Mouse (Mus musculus) midbrain, embryonic 12.5 days (tissue): Measurements from ENCODE around the gene Kantr. TPM values are rescaled to one million over a fixed set of nuclear protein-coding genes. Genes with fewer than 3 reads are reported as not detected.
"Not testable (repeated sequence)": the region's sequence is repeated elsewhere in the genome, so short reads cannot be mapped to it uniquely, and the experiment has no call there.

ENCODE experiments used
- ATAC-seq: fragments of 200-750 bp; cut with Nextera tagmentation; 2 replicates; pipeline ENCODE4 v1.8.0; 2017; ENCODE audit warnings: low read depth, moderate TSS enrichment, moderate library complexity; ENCODE audit not compliant: low FRiP score
- H3K27ac ChIP-seq: fragments of 300-500 bp; sonication (generic); replicated peaks from 2 replicates; pipeline ENCODE4 v1.5.1; 2016; ENCODE audit warnings: mild to moderate bottlenecking
- H3K27me3 ChIP-seq: fragments of 300-500 bp; sonication (generic); 2 replicates; pipeline ENCODE4 v1.6.1; 2016; ENCODE audit warnings: mild to moderate bottlenecking
- H3K36me3 ChIP-seq: fragments of 300-500 bp; sonication (generic); 2 replicates; pipeline ENCODE4 v1.6.1; 2016
- H3K4me1 ChIP-seq: fragments of 300-500 bp; sonication (generic); 2 replicates; pipeline ENCODE4 v1.6.1; 2016
- H3K4me2 ChIP-seq: fragments of 300-500 bp; sonication (generic); replicated peaks from 2 replicates; pipeline ENCODE4 v1.6.1; 2016; ENCODE audit warnings: mild to moderate bottlenecking, moderate library complexity
- H3K4me3 ChIP-seq: fragments of 300-500 bp; sonication (generic); 2 replicates; pipeline ENCODE4 v1.5.1; 2016; ENCODE audit warnings: mild to moderate bottlenecking
- H3K9ac ChIP-seq: fragments of 300-500 bp; sonication (generic); replicated peaks from 2 replicates; pipeline ENCODE4 v1.6.1; 2016; ENCODE audit warnings: mild to moderate bottlenecking, moderate library complexity
- H3K9me3 ChIP-seq: fragments of 300-500 bp; sonication (generic); 2 replicates; pipeline ENCODE4 v1.6.1; 2016; ENCODE audit warnings: mild to moderate bottlenecking
- WGBS: fragments of 180-500 bp; shearing (Covaris S2); methylation state at CpG from one replicate; pipeline ENCODE4 v1.1.7; 2016; 5-methylcytosine and 5-hydroxymethylcytosine counted together
- polyA plus RNA-seq: library from polyadenylated mRNA; unstranded; fragments of >200 nt; fragmentation: Nextera tagmentation; extraction: Ambion mirVana; gene quantifications from 2 replicates; pipeline ENCODE4 v1.2.1, GENCODE M21; 2016

Kantr gene
- polyA plus RNA-seq, 1 experiment from 2014 or later: 20.7 TPM

- 57% methylated on average over 4 of the region's 4 CpGs for WGBS
Observed at GRCm38 (mm10) chrX:152336123-152336522, 8.8 kb upstream of the Kantr start.

GRCm38 (mm10) chrX:152329400-152329799, 2.1 kb upstream of the Kantr start:
- not testable (repeated sequence) for H3K4me3 ChIP-seq, H3K9ac ChIP-seq, H3K27ac ChIP-seq, H3K4me2 ChIP-seq, ATAC-seq, H3K36me3 ChIP-seq, H3K9me3 ChIP-seq, H3K4me1 ChIP-seq
- peaks cover 47% of the 10 kb centered on the region for H3K27me3 ChIP-seq

More at GRCm38 (mm10) chrX:152336123-152336522, 8.8 kb upstream of the Kantr start:
- not testable (repeated sequence) for H3K9me3 ChIP-seq, H3K9ac ChIP-seq
- Histone ChIP-seq H3K4me2 (peak overlapping the region; percentile 47; the same call in 1 of the 2 replicates), H3K36me3 (peaks cover 14% of the 10 kb centered on the region; the same call in 1 of the 2 replicates), H3K4me1 (peaks cover 15% of the 10 kb centered on the region), H3K27ac (peak overlapping the region; percentile 95), H3K27me3 (peaks cover 55% of the 10 kb centered on the region), H3K4me3 (peak overlapping the region; percentile 33; the same call in 1 of the 2 replicates)
- ATAC-seq: peak; percentile 16

- 22% methylated on average over 8 of the region's 8 CpGs for WGBS
- Histone ChIP-seq H3K4me1 (0 out of 2 replicates have a peak, but pooled peaks cover 7% of the 10 kb centered on the region), H3K27me3 (peaks cover 50% of the 10 kb centered on the region), H3K36me3 (no peaks in the 10 kb centered on the region), H3K4me2 (peak overlapping the region; percentile 55), H3K9me3 (no peaks in the 10 kb centered on the region), H3K27ac (no peak overlapping the region; the same call in 1 of the 2 replicates), H3K4me3 (peak overlapping the region; percentile 59), H3K9ac (no peak overlapping the region)
- ATAC-seq: peak; percentile 41
Observed at GRCm38 (mm10) chrX:152327689-152328052, 376 bp upstream of the Kantr start.

GRCm38 (mm10) chrX:152323584-152323983, 3.7 kb downstream of the Kantr start:
- H3K36me3 ChIP-seq: no peaks in the 10 kb centered on the region
- H3K4me2 ChIP-seq: no peak overlapping the region
- no peak overlapping the region for H3K27ac ChIP-seq
- H3K9ac ChIP-seq: no peak overlapping the region
- H3K4me3 ChIP-seq: no peak overlapping the region
- 0 out of 2 replicates have a peak, but pooled peaks cover 7% of the 10 kb centered on the region for H3K4me1 ChIP-seq
- H3K27me3 ChIP-seq: peaks cover 57% of the 10 kb centered on the region
- no peaks in the 10 kb centered on the region for H3K9me3 ChIP-seq
- 100% methylated on average over 1 of the region's 1 CpGs for WGBS
- no peak for ATAC-seq

GRCm38 (mm10) chrX:152322776-152323175, 4.5 kb downstream of the Kantr start:
- H3K4me2 ChIP-seq: no peak overlapping the region
- WGBS: 59% methylated on average over 2 of the region's 2 CpGs
- H3K27ac ChIP-seq: no peak overlapping the region
- H3K36me3 ChIP-seq: no peaks in the 10 kb centered on the region
- peaks cover 50% of the 10 kb centered on the region for H3K27me3 ChIP-seq
- 0 out of 2 replicates have a peak, but pooled peaks cover 7% of the 10 kb centered on the region for H3K4me1 ChIP-seq
- no peak overlapping the region for H3K9ac ChIP-seq
- no peak for ATAC-seq
- H3K4me3 ChIP-seq: no peak overlapping the region
- no peaks in the 10 kb centered on the region for H3K9me3 ChIP-seq

GRCm38 (mm10) chrX:152320535-152320934, 6.8 kb downstream of the Kantr start:
- Histone ChIP-seq H3K9ac (no peak overlapping the region), H3K9me3 (no peaks in the 10 kb centered on the region), H3K4me2 (no peak overlapping the region), H3K36me3 (no peaks in the 10 kb centered on the region), H3K27ac (no peak overlapping the region), H3K27me3 (peaks cover 36% of the 10 kb centered on the region), H3K4me3 (no peak overlapping the region), H3K4me1 (0 out of 2 replicates have a peak, but pooled peaks cover 3% of the 10 kb centered on the region)
- no peak for ATAC-seq
- WGBS: 87% methylated on average over 4 of the region's 4 CpGs

GRCm38 (mm10) chrX:152307942-152308341, 19.4 kb downstream of the Kantr start:
- H3K4me3 ChIP-seq: no peak overlapping the region
- H3K27me3 ChIP-seq: peaks cover 32% of the 10 kb centered on the region
- no peaks in the 10 kb centered on the region for H3K9me3 ChIP-seq
- H3K9ac ChIP-seq: no peak overlapping the region
- H3K4me1 ChIP-seq: no peaks in the 10 kb centered on the region
- H3K4me2 ChIP-seq: no peak overlapping the region
- H3K27ac ChIP-seq: no peak overlapping the region
- no peaks in the 10 kb centered on the region for H3K36me3 ChIP-seq
- 75% methylated on average over 2 of the region's 2 CpGs for WGBS
- no peak for ATAC-seq

- Histone ChIP-seq H3K27me3 (peaks cover 35% of the 10 kb centered on the region), H3K9ac (no peak overlapping the region), H3K27ac (no peak overlapping the region), H3K4me2 (no peak overlapping the region), H3K4me3 (no peak overlapping the region), H3K36me3 (no peaks in the 10 kb centered on the region), H3K9me3 (no peaks in the 10 kb centered on the region), H3K4me1 (no peaks in the 10 kb centered on the region)
- no peak for ATAC-seq
Observed at GRCm38 (mm10) chrX:152307371-152307770, 19.9 kb downstream of the Kantr start.

GRCm38 (mm10) chrX:152306224-152306623, 21.1 kb downstream of the Kantr start:
- 68% methylated on average over 2 of the region's 2 CpGs for WGBS
- no peak overlapping the region for H3K4me2 ChIP-seq
- no peak overlapping the region for H3K27ac ChIP-seq
- no peak overlapping the region for H3K4me3 ChIP-seq
- no peak for ATAC-seq
- no peaks in the 10 kb centered on the region for H3K36me3 ChIP-seq
- no peaks in the 10 kb centered on the region for H3K4me1 ChIP-seq
- no peak overlapping the region for H3K9ac ChIP-seq
- peaks cover 45% of the 10 kb centered on the region for H3K27me3 ChIP-seq
- no peaks in the 10 kb centered on the region for H3K9me3 ChIP-seq

- not testable (repeated sequence) for H3K4me3 ChIP-seq, H3K27me3 ChIP-seq, H3K9ac ChIP-seq, H3K9me3 ChIP-seq, H3K4me2 ChIP-seq, H3K36me3 ChIP-seq, H3K4me1 ChIP-seq, H3K27ac ChIP-seq, ATAC-seq
- 46% methylated on average over 1 of the region's 1 CpGs for WGBS
Observed at GRCm38 (mm10) chrX:152287026-152287425, 40.3 kb downstream of the Kantr start.

- 80% methylated on average over 3 of the region's 3 CpGs for WGBS
- no peak overlapping the region for H3K4me2 ChIP-seq
- H3K4me1 ChIP-seq: no peaks in the 10 kb centered on the region
- H3K36me3 ChIP-seq: no peaks in the 10 kb centered on the region
- no peak overlapping the region for H3K27ac ChIP-seq
- H3K9ac ChIP-seq: no peak overlapping the region
- no peak overlapping the region for H3K4me3 ChIP-seq
- no peak for ATAC-seq
- no peaks in the 10 kb centered on the region for H3K9me3 ChIP-seq
- peaks cover 5% of the 10 kb centered on the region; the same call in 1 of the 2 replicates for H3K27me3 ChIP-seq
Observed at GRCm38 (mm10) chrX:152284746-152285145, 42.5 kb downstream of the Kantr start.

- WGBS: 95% methylated on average over 6 of the region's 6 CpGs
- Histone ChIP-seq H3K27ac (no peak overlapping the region), H3K27me3 (no peaks in the 10 kb centered on the region), H3K9ac (no peak overlapping the region), H3K4me1 (no peaks in the 10 kb centered on the region), H3K4me3 (no peak overlapping the region), H3K4me2 (no peak overlapping the region), H3K9me3 (no peaks in the 10 kb centered on the region), H3K36me3 (peaks cover 17% of the 10 kb centered on the region)
- no peak for ATAC-seq
Observed at GRCm38 (mm10) chrX:152279384-152279783, 47.9 kb downstream of the Kantr start.

- peaks cover 93% of the 10 kb centered on the region for H3K36me3 ChIP-seq
- no peaks in the 10 kb centered on the region for H3K4me1 ChIP-seq
- no peaks in the 10 kb centered on the region for H3K9me3 ChIP-seq
- H3K4me3 ChIP-seq: no peak overlapping the region
- H3K9ac ChIP-seq: no peak overlapping the region
- no peaks in the 10 kb centered on the region; the same call in 1 of the 2 replicates for H3K27me3 ChIP-seq
- no peak overlapping the region for H3K4me2 ChIP-seq
- no peak for ATAC-seq
- H3K27ac ChIP-seq: no peak overlapping the region
- WGBS: 92% methylated on average over 11 of the region's 11 CpGs
Observed at GRCm38 (mm10) chrX:152271189-152271588, 56.1 kb downstream of the Kantr start.
